ENCODE assay signal across 25 mouse cellular contexts in the genomic region with DNA sequence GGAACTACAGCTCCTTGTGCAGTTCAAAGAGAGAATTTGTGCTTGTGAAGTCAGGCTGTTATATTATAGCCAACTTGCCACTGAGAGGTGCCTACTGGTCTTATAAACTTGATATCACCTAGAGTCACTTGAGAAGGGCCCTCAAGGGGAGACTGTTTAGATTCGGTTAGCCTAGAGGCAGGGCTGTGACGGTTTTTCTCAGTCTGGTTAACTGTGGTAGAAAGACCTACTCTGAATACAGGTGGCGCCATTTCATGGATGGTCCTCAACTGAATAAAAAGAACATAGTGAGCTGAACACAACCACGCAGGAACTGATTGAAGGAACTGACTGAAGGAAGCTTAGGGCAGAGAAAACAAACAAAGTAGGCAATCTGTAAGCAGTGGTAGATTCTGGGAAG. TPM values are rescaled to one million over a fixed set of nuclear protein-coding genes. Genes with fewer than 3 reads are reported as not detected.
A peak's percentile ranks its signal among the peaks of the same experiment; 100 is the strongest.
DNase-seq lines count a peak whose midpoint lies in the region; ATAC-seq and TF ChIP-seq lines count a peak whose summit lies in the region.
"Had no signal": no experiment of that assay in that cellular context is flagged by ENCODE, and none has a peak within 500 bp of the region (broad histone marks: within the 10 kb centered on the region; RNA-seq: fewer than 3 reads in every experiment).

No protein-coding gene starts in this region.

- peak; percentile 24 for DNase-seq in thymus, postnatal 0 days (ENCODE audit: low spot score)
- DNase-seq in thymus, adult 18-20 months: no peak
- DNase-seq in stomach, postnatal 0 days (ENCODE audit: low spot score): no peak
- no peak for DNase-seq in cerebellum, adult 8-10 months
- DNase-seq: adrenal gland, adult 8-10 months; cerebellum, adult 11-12 months; cerebellum, postnatal 14 days; gastrocnemius, postnatal 10 days; kidney, adult 11 months; kidney, postnatal 4 days; lung, adult 2 months; lung, postnatal 14 days had no signal

- no peak overlapping the region for H3K9ac ChIP-seq in intestine, postnatal 0 days (ENCODE audit: low read depth, low read length)
- no peak overlapping the region for H3K9ac ChIP-seq in intestine, embryonic 15.5 days
- no peak overlapping the region for H3K9ac ChIP-seq in stomach, postnatal 0 days (ENCODE audit: low read length)
- no peak overlapping the region for H3K9ac ChIP-seq in kidney, embryonic 14.5 days (ENCODE audit: low read depth, low read length)
- H3K9ac ChIP-seq: midbrain, embryonic 13.5 days; neural tube, embryonic 12.5 days; stomach, embryonic 15.5 days had no signal

- H3K4me1 ChIP-seq in intestine, postnatal 0 days (replicated peaks; ENCODE audit: control insufficient read depth, insufficient read depth, low read length): no peaks in the 10 kb centered on the region
- H3K4me1 ChIP-seq in intestine, embryonic 15.5 days (replicated peaks): peaks cover 3% of the 10 kb centered on the region; the same call in 1 of the 2 replicates
- no peaks in the 10 kb centered on the region for H3K4me1 ChIP-seq in stomach, postnatal 0 days (replicated peaks; ENCODE audit: control insufficient read depth, insufficient read depth)
- H3K4me1 ChIP-seq in kidney, embryonic 14.5 days (ENCODE audit: control insufficient read depth, insufficient read depth, low read length): peaks cover 5% of the 10 kb centered on the region; the same call in 1 of the 2 replicates
- H3K4me1 ChIP-seq: stomach, embryonic 15.5 days had no signal

- no peak overlapping the region for H3K27ac ChIP-seq in intestine, postnatal 0 days (ENCODE audit: low read depth, low read length)
- H3K27ac ChIP-seq in intestine, embryonic 15.5 days: no peak overlapping the region
- no peak overlapping the region for H3K27ac ChIP-seq in stomach, postnatal 0 days (replicated peaks)
- H3K27ac ChIP-seq in kidney, embryonic 14.5 days (ENCODE audit: low read depth, low read length): no peak overlapping the region
- H3K27ac ChIP-seq: forebrain, embryonic 10.5 days; hindbrain, embryonic 10.5 days; left cerebral cortex, adult 2 months; limb, embryonic 10.5 days; midbrain, embryonic 13.5 days; neural tube, embryonic 12.5 days; stomach, embryonic 15.5 days had no signal

- TF ChIP-seq CTCF in intestine, postnatal 0 days (IDR thresholded peaks at IDR 0.05; ENCODE audit: low read depth): 0 out of 2 replicates have a peak, but pooled peaks have one; percentile 14
- peak; percentile 11; the same call in 1 of the 2 replicates for TF ChIP-seq CTCF in stomach, postnatal 0 days (IDR thresholded peaks at IDR 0.05; ENCODE audit: low read depth)

- no peak overlapping the region for H3K4me2 ChIP-seq in intestine, postnatal 0 days (replicated peaks; ENCODE audit: low read depth)
- no peak overlapping the region for H3K4me2 ChIP-seq in intestine, embryonic 15.5 days (replicated peaks)
- no peak overlapping the region for H3K4me2 ChIP-seq in stomach, postnatal 0 days (replicated peaks; ENCODE audit: low read depth)
- H3K4me2 ChIP-seq in kidney, embryonic 14.5 days (replicated peaks; ENCODE audit: low read depth, low read length): no peak overlapping the region
- H3K4me2 ChIP-seq: heart, embryonic 11.5 days; midbrain, embryonic 13.5 days; neural tube, embryonic 12.5 days; stomach, embryonic 15.5 days had no signal

- H3K9me3 ChIP-seq in intestine, postnatal 0 days (ENCODE audit: control insufficient read depth): no peaks in the 10 kb centered on the region
- no peaks in the 10 kb centered on the region for H3K9me3 ChIP-seq in intestine, embryonic 15.5 days
- H3K9me3 ChIP-seq in stomach, postnatal 0 days (ENCODE audit: control insufficient read depth, low read length): no peaks in the 10 kb centered on the region
- H3K9me3 ChIP-seq in kidney, embryonic 14.5 days (ENCODE audit: control insufficient read depth, low read length): no peaks in the 10 kb centered on the region
- H3K9me3 ChIP-seq: limb, embryonic 10.5 days; midbrain, embryonic 13.5 days; stomach, embryonic 15.5 days had no signal

- no peaks in the 10 kb centered on the region for H3K27me3 ChIP-seq in intestine, postnatal 0 days (replicated peaks; ENCODE audit: control insufficient read depth, insufficient read depth, low read length)
- no peaks in the 10 kb centered on the region for H3K27me3 ChIP-seq in intestine, embryonic 15.5 days (replicated peaks)
- H3K27me3 ChIP-seq in stomach, postnatal 0 days (ENCODE audit: control insufficient read depth, insufficient read depth, low read length): no peaks in the 10 kb centered on the region
- H3K27me3 ChIP-seq in kidney, embryonic 14.5 days (ENCODE audit: control insufficient read depth, insufficient read depth, low read length): no peaks in the 10 kb centered on the region
- H3K27me3 ChIP-seq: midbrain, embryonic 13.5 days; neural tube, embryonic 12.5 days; stomach, embryonic 15.5 days had no signal

- no peak for TF ChIP-seq EP300 in stomach, postnatal 0 days (optimal IDR thresholded peaks at IDR 0.05)

- no peaks in the 10 kb centered on the region for H3K36me3 ChIP-seq in intestine, postnatal 0 days (ENCODE audit: control insufficient read depth, insufficient read depth)
- no peaks in the 10 kb centered on the region for H3K36me3 ChIP-seq in intestine, embryonic 15.5 days
- H3K36me3 ChIP-seq in stomach, postnatal 0 days (ENCODE audit: control insufficient read depth, insufficient read depth, low read length): no peaks in the 10 kb centered on the region
- H3K36me3 ChIP-seq in kidney, embryonic 14.5 days (ENCODE audit: control insufficient read depth, insufficient read depth, low read length): no peaks in the 10 kb centered on the region
- H3K36me3 ChIP-seq: midbrain, embryonic 13.5 days; neural tube, embryonic 12.5 days; stomach, embryonic 15.5 days had no signal

- H3K4me3 ChIP-seq in intestine, postnatal 0 days (ENCODE audit: low read depth, low read length): no peak overlapping the region
- no peak overlapping the region for H3K4me3 ChIP-seq in intestine, embryonic 15.5 days (replicated peaks)
- H3K4me3 ChIP-seq in stomach, postnatal 0 days (ENCODE audit: low read depth, low read length): no peak overlapping the region
- H3K4me3 ChIP-seq in kidney, embryonic 14.5 days (ENCODE audit: low read length): no peak overlapping the region
- H3K4me3 ChIP-seq: forebrain, embryonic 10.5 days; hindbrain, embryonic 10.5 days; left cerebral cortex, adult 2 months; limb, embryonic 10.5 days; midbrain, embryonic 13.5 days; neural tube, embryonic 12.5 days; stomach, embryonic 15.5 days had no signal

- ATAC-seq in intestine, postnatal 0 days: no peak
- no peak for ATAC-seq in intestine, embryonic 15.5 days
- no peak for ATAC-seq in stomach, postnatal 0 days (ENCODE audit: low FRiP score, low TSS enrichment)
- ATAC-seq in kidney, embryonic 14.5 days (ENCODE audit: low FRiP score, low TSS enrichment): no peak
- ATAC-seq: forebrain, embryonic 16.5 days; hindbrain, embryonic 16.5 days; midbrain, embryonic 13.5 days had no signal

- WGBS in intestine, postnatal 0 days: 79% methylated on average over 4 of the region's 4 CpGs
- 73% methylated on average over 4 of the region's 4 CpGs for WGBS in intestine, embryonic 15.5 days
- WGBS in stomach, postnatal 0 days: 72% methylated on average over 4 of the region's 4 CpGs
- WGBS in kidney, embryonic 14.5 days: 73% methylated on average over 4 of the region's 4 CpGs

RNA-seq across cellular contexts. Expression of a gene that starts 3.0 kb away (rescaled TPM):
- polyA plus RNA-seq in intestine, postnatal 0 days (2015; fragmentation: Nextera tagmentation; extraction: Ambion mirVana): 7.7 and 10.0 TPM in 2 replicates
- 18.7 and 21.2 TPM in 2 replicates for polyA plus RNA-seq in intestine, embryonic 15.5 days (2015; fragmentation: Nextera tagmentation; extraction: Ambion mirVana)
- polyA plus RNA-seq in thymus, postnatal 0 days (2015; fragmentation: Nextera tagmentation; extraction: Ambion mirVana): 33.1 and 35.2 TPM in 2 replicates
- polyA plus RNA-seq in stomach, postnatal 0 days (2015; fragmentation: Nextera tagmentation; extraction: Ambion mirVana): 9.2 and 9.6 TPM in 2 replicates
- 22.4 and 26.7 TPM in 2 replicates for polyA plus RNA-seq in kidney, embryonic 14.5 days (2014; fragmentation: Nextera tagmentation; extraction: Ambion mirVana)

RNA-seq across cellular contexts. Expression of a gene that starts 17.2 kb away (rescaled TPM):
- 113 and 131 TPM in 2 replicates for polyA plus RNA-seq in intestine, postnatal 0 days (2015; fragmentation: Nextera tagmentation; extraction: Ambion mirVana)
- polyA plus RNA-seq in intestine, embryonic 15.5 days (2015; fragmentation: Nextera tagmentation; extraction: Ambion mirVana): 68.7 and 78.0 TPM in 2 replicates
- 182 and 195 TPM in 2 replicates for polyA plus RNA-seq in thymus, postnatal 0 days (2015; fragmentation: Nextera tagmentation; extraction: Ambion mirVana)
- 69.3 and 76.2 TPM in 2 replicates for polyA plus RNA-seq in stomach, postnatal 0 days (2015; fragmentation: Nextera tagmentation; extraction: Ambion mirVana)
- polyA plus RNA-seq in kidney, embryonic 14.5 days (2014; fragmentation: Nextera tagmentation; extraction: Ambion mirVana): 99.0 and 113 TPM in 2 replicates
